Mouse (Mus musculus) heart, postnatal 0 days (tissue): ENCODE data around the gene Ppp1r37. TPM values are rescaled to one million over a fixed set of nuclear protein-coding genes. Genes with fewer than 3 reads are reported as not detected.

ENCODE experiments used
- ATAC-seq: fragments of 200-750 bp; cut with Nextera tagmentation; 2 replicates; pipeline ENCODE4 v1.8.0; 2017; ENCODE audit warnings: low read depth, moderate number of reproducible peaks, moderate library complexity; ENCODE audit not compliant: insufficient read depth
- DNase-seq: peaks from one replicate; pipeline ENCODE4 v3.0.0-alpha.2; 2016; ENCODE audit warnings: low spot score
- H3K27ac ChIP-seq: fragments of 300-500 bp; sonication (generic); 2 replicates; pipeline ENCODE4 v1.5.1; 2014; ENCODE audit warnings: low read depth, mild to moderate bottlenecking
- H3K27me3 ChIP-seq: fragments of 300-500 bp; sonication (generic); 2 replicates; pipeline ENCODE4 v1.6.1; 2014; ENCODE audit warnings: low read length, mixed read lengths; ENCODE audit not compliant: control insufficient read depth, insufficient read depth
- H3K36me3 ChIP-seq: fragments of 300-500 bp; sonication (generic); replicated peaks from 2 replicates; pipeline ENCODE4 v1.6.1; 2014; ENCODE audit warnings: low read length, mixed read lengths; ENCODE audit not compliant: control insufficient read depth, insufficient read depth
- H3K4me1 ChIP-seq: fragments of 300-500 bp; sonication (generic); 2 replicates; pipeline ENCODE4 v1.6.1; 2014; ENCODE audit warnings: antibody characterized with exemption; ENCODE audit not compliant: control insufficient read depth, insufficient read depth
- H3K4me2 ChIP-seq: fragments of 300-500 bp; sonication (generic); 2 replicates; pipeline ENCODE4 v1.6.1; 2014; ENCODE audit warnings: low read depth, mild to moderate bottlenecking, low read length, moderate library complexity
- H3K4me3 ChIP-seq: fragments of 300-500 bp; sonication (generic); 2 replicates; pipeline ENCODE4 v1.5.1; 2014; ENCODE audit warnings: low read depth, low read length
- H3K9ac ChIP-seq: fragments of 300-500 bp; sonication (generic); replicated peaks from 2 replicates; pipeline ENCODE4 v1.6.1; 2014; ENCODE audit warnings: low read depth, low read length, mixed read lengths
- H3K9me3 ChIP-seq: fragments of 300-500 bp; sonication (generic); replicated peaks from 2 replicates; pipeline ENCODE4 v1.6.1; 2016; ENCODE audit warnings: low read length; ENCODE audit not compliant: control insufficient read depth
- CTCF ChIP-seq: IDR thresholded peaks from 2 replicates; pipeline ENCODE4 v1.5.1; 2016; ENCODE audit warnings: antibody characterized with exemption, control low read depth, low read depth
- EP300 ChIP-seq: IDR thresholded peaks from 2 replicates; pipeline ENCODE4 v1.6.1; 2016; ENCODE audit warnings: antibody characterized with exemption, low read depth
- WGBS: fragments of 180-500 bp; shearing (Covaris S2); extraction: QIAGEN DNeasy Blood & Tissue Kit; methylation state at CpG from one replicate; pipeline ENCODE4 v1.1.7; 2014; 5-methylcytosine and 5-hydroxymethylcytosine counted together
- polyA plus RNA-seq: library from polyadenylated mRNA; unstranded; fragments of >200 nt; fragmentation: Nextera tagmentation; extraction: Ambion mirVana; gene quantifications from 2 replicates; pipeline ENCODE4 v1.2.1, GENCODE M21; 2015
- total RNA-seq: library from RNA; depleted of rRNA; stranded (reverse); fragments of >200 nt; gene quantifications from 2 replicates; pipeline ENCODE4 v1.2.3, GENCODE M21; 2014; ENCODE audit warnings: low replicate concordance

Gene Ppp1r37
- total and polyA plus RNA-seq, 2 experiments from 2014 or later, result 12.6 to 40.6 TPM

- WGBS, result 77% methylated on average over 14 of the region's 14 CpGs
- Histone ChIP-seq H3K4me3 (no peak overlapping the region), H3K4me2 (no peak overlapping the region), H3K9me3 (no peaks in the 10 kb centered on the region), H3K27me3 (no peaks in the 10 kb centered on the region), H3K36me3 (peaks cover 55% of the 10 kb centered on the region), H3K9ac (no peak overlapping the region), H3K27ac (no peak overlapping the region), H3K4me1 (no peaks in the 10 kb centered on the region)
- DNase-seq (no peak), ATAC-seq (no peak)
- no peak for TF ChIP-seq EP300
- no peak for TF ChIP-seq CTCF
Observed at GRCm38 (mm10) chr7:19532240-19532639, 30.6 kb downstream of the Ppp1r37 start.

- Histone ChIP-seq H3K36me3 (peaks cover 55% of the 10 kb centered on the region), H3K4me2 (no peak overlapping the region), H3K27ac (no peak overlapping the region), H3K9me3 (no peaks in the 10 kb centered on the region), H3K9ac (no peak overlapping the region), H3K4me1 (no peaks in the 10 kb centered on the region), H3K27me3 (no peaks in the 10 kb centered on the region), H3K4me3 (no peak overlapping the region)
- DNase-seq, result no peak
- no peak for TF ChIP-seq CTCF
- TF ChIP-seq EP300, result no peak
- no peak for ATAC-seq
- WGBS, result 77% methylated on average over 10 of the region's 10 CpGs
Observed at GRCm38 (mm10) chr7:19531077-19531476, 31.8 kb downstream of the Ppp1r37 start.

GRCm38 (mm10) chr7:19525105-19525481, 37.8 kb downstream of the Ppp1r37 start:
- 85% methylated on average over 2 of the region's 2 CpGs for WGBS
- ATAC-seq (no peak), DNase-seq (no peak)
- Histone ChIP-seq H3K4me2 (no peak overlapping the region), H3K9me3 (no peaks in the 10 kb centered on the region), H3K36me3 (peaks cover 10% of the 10 kb centered on the region; the same call in 1 of the 2 replicates), H3K4me1 (peaks cover 15% of the 10 kb centered on the region), H3K9ac (no peak overlapping the region), H3K4me3 (no peak overlapping the region), H3K27ac (no peak overlapping the region), H3K27me3 (peaks cover 56% of the 10 kb centered on the region)
- TF ChIP-seq EP300 (no peak), CTCF (no peak)

GRCm38 (mm10) chr7:19524420-19525104, 38.3 kb downstream of the Ppp1r37 start:
- H3K9ac ChIP-seq, result no peak overlapping the region
- peaks cover 6% of the 10 kb centered on the region; the same call in 1 of the 2 replicates for H3K36me3 ChIP-seq
- 11% methylated on average over 24 of the region's 24 CpGs for WGBS
- ATAC-seq (peak; percentile 21), DNase-seq (no peak)
- H3K4me2 ChIP-seq, result peak overlapping the region; percentile 61
- H3K9me3 ChIP-seq, result no peaks in the 10 kb centered on the region
- H3K27ac ChIP-seq, result no peak overlapping the region
- H3K4me3 ChIP-seq, result peak overlapping the region; percentile 38
- peaks cover 18% of the 10 kb centered on the region for H3K4me1 ChIP-seq
- TF ChIP-seq CTCF, result no peak
- TF ChIP-seq EP300, result no peak
- peaks cover 61% of the 10 kb centered on the region for H3K27me3 ChIP-seq

- Histone ChIP-seq H3K9me3 (no peaks in the 10 kb centered on the region), H3K27ac (no peak overlapping the region), H3K4me1 (peaks cover 18% of the 10 kb centered on the region), H3K36me3 (no peaks in the 10 kb centered on the region), H3K9ac (no peak overlapping the region), H3K4me3 (peak overlapping the region; percentile 38), H3K4me2 (peak overlapping the region; percentile 61), H3K27me3 (peaks cover 68% of the 10 kb centered on the region)
- ATAC-seq (peak; percentile 45), DNase-seq (peak; percentile 41)
- WGBS, result 2% methylated on average over 59 of the region's 64 CpGs
- TF ChIP-seq CTCF, result peak; percentile 56
- no peak for TF ChIP-seq EP300
Observed at GRCm38 (mm10) chr7:19523757-19524419, 39.0 kb downstream of the Ppp1r37 start.
